Mouse (Mus musculus) liver, embryonic 14.5 days (tissue): ENCODE measurements at regions not wholly inside any gene's neighbourhood (a gene's known extent, or its start where the extent isn't known, plus 50 kb on each side); places are given as distances from the start of the nearest gene placed in this dataset.

Experiments used
- ATAC-seq: fragments of 200-750 bp; cut with Nextera tagmentation; 2 replicates; pipeline ENCODE4 v1.8.0; 2017; ENCODE audit warnings: moderate number of reproducible peaks, mild to moderate bottlenecking, moderate library complexity; ENCODE audit not compliant: insufficient read depth
- DNase-seq, 3 experiments: peaks; one replicate each; pipeline ENCODE4 v3.0.0-alpha.2; 2012 to 2013; ENCODE audit warnings: low read depth in 3 of 3, low spot score in 3 of 3
- H3K27ac ChIP-seq: fragments of 300-500 bp; sonication (generic); 2 replicates; pipeline ENCODE4 v1.5.1; 2014; ENCODE audit warnings: moderate library complexity, mild to moderate bottlenecking, control low read depth, inconsistent platforms
- H3K27me3 ChIP-seq: fragments of 300-500 bp; sonication (generic); 2 replicates; pipeline ENCODE4 v1.6.1; 2014; ENCODE audit warnings: mild to moderate bottlenecking, low read length, moderate library complexity; ENCODE audit not compliant: control insufficient read depth, insufficient read depth
- H3K36me3 ChIP-seq: fragments of 300-500 bp; sonication (generic); replicated peaks from 2 replicates; pipeline ENCODE4 v1.6.1; 2014; ENCODE audit warnings: low read depth; ENCODE audit not compliant: control insufficient read depth, insufficient read depth
- H3K4me1 ChIP-seq, 2 experiments: fragments of 200-500 bp in 1 of 2; fragments of 300-500 bp in 1 of 2; sonication (generic) in 1 of 2; replicated peaks; 2 replicates each; pipeline ENCODE4 v1.6.1; 2012 to 2014; ENCODE audit warnings: antibody characterized with exemption in 1 of 2, inconsistent platforms in 1 of 2, low read length in 1 of 2; ENCODE audit not compliant: control insufficient read depth in 2 of 2, insufficient read depth in 2 of 2
- H3K4me2 ChIP-seq: fragments of 300-500 bp; sonication (generic); 2 replicates; pipeline ENCODE4 v1.6.1; 2014; ENCODE audit warnings: low read depth, mild to moderate bottlenecking, control low read depth, moderate library complexity
- H3K4me3 ChIP-seq, 2 experiments: fragments of 200-500 bp in 1 of 2; fragments of 300-500 bp in 1 of 2; sonication (generic) in 1 of 2; 2 replicates each; pipeline ENCODE4 v1.5.1; 2012 to 2014; ENCODE audit warnings: low read depth in 2 of 2, low read length in 2 of 2, mild to moderate bottlenecking in 2 of 2, control low read depth in 1 of 2, inconsistent platforms in 1 of 2, moderate library complexity in 1 of 2; ENCODE audit not compliant: insufficient read depth in 1 of 2
- H3K9ac ChIP-seq: fragments of 300-500 bp; sonication (generic); replicated peaks from 2 replicates; pipeline ENCODE4 v1.6.1; 2014; ENCODE audit warnings: mild to moderate bottlenecking, control low read depth, moderate library complexity
- H3K9me3 ChIP-seq: fragments of 300-500 bp; sonication (generic); 2 replicates; pipeline ENCODE4 v1.6.1; 2016; ENCODE audit warnings: low read length, mixed read lengths; ENCODE audit not compliant: control insufficient read depth
- CTCF ChIP-seq: IDR thresholded peaks from 2 replicates; pipeline ENCODE4 v1.5.1; 2016; ENCODE audit warnings: antibody characterized with exemption, low read depth, control low read depth
- EP300 ChIP-seq: IDR thresholded peaks from 2 replicates; pipeline ENCODE4 v1.6.1; 2016; ENCODE audit warnings: antibody characterized with exemption, low read depth
- WGBS: fragments of 180-500 bp; shearing (Covaris S2); extraction: QIAGEN DNeasy Blood & Tissue Kit; methylation state at CpG from one replicate; pipeline ENCODE4 v1.1.7; 2014; ENCODE audit not compliant: insufficient replicate concordance; 5-methylcytosine and 5-hydroxymethylcytosine counted together

DNA sequence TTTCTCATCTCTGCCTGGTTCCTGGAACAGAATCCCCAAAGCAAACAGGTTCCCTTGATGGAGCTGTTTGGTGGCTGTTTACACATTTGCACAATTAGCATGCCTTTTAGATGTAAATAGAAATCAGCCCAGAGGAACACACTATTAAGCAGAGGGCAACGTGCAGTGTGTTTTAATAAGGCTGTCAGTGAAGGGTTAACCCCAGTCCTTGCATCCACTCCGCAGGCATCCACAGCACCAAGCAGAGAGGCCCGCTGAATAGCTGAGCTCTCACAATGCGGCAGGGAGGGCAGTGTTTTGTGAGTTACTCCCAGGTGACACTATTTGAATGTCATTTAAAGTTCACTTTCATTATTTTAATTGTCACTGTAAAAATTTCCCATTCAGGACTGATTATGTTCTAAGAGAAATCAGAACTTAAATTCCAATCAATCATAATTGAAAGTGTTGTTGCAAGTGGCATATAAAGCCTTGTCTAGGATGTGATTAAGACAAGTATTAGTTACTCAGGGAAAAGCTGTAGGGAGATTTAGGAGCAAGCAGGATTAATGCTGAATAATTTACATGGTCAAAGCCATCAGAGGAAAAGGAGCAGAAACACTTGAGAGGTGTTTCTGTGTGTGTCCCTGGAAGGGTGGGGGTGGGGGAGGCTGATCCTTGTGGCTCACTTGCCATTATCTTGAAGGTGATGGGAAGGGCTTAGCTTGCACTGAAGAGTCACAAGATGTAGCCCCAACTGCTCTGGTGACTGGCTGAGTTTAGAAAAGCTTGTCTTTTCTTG is 528.1 kb downstream of the Gm9195 start:
- H3K27ac ChIP-seq, result no peak overlapping the region
- no peaks in the 10 kb centered on the region for H3K9me3 ChIP-seq
- no peak for ATAC-seq
- no peaks in the 10 kb centered on the region for H3K27me3 ChIP-seq
- H3K4me3 ChIP-seq, result no peak overlapping the region
- TF ChIP-seq CTCF, result no peak
- no peak for DNase-seq
- WGBS, result 23% methylated on average over 4 of the region's 4 CpGs
- no peaks in the 10 kb centered on the region for H3K4me1 ChIP-seq
- no peak overlapping the region for H3K9ac ChIP-seq
- H3K4me2 ChIP-seq, result no peak overlapping the region
- no peaks in the 10 kb centered on the region for H3K36me3 ChIP-seq

DNA sequence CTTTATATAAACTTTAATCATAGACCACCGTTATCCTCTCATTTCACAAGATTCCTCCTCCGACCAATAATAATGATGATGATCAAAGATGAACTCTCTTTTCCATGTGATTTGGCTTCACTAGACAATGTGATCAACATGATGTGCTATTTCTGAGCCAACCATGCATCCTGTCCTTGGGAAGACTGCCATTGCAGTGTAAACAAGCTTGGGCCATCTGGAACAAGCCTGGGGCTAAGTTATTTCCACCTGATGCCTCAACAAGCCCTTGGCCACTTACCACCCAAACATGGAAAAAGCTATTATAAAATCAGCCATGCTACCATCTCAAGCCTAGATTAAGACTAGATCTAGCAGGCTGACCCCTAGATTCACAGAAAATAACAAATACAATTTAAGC is 542.9 kb downstream of the Gm9195 start:
- Histone ChIP-seq H3K9me3 (no peaks in the 10 kb centered on the region), H3K27ac (no peak overlapping the region), H3K36me3 (no peaks in the 10 kb centered on the region), H3K4me3 (no peak overlapping the region), H3K4me1 (no peaks in the 10 kb centered on the region), H3K9ac (no peak overlapping the region), H3K27me3 (no peaks in the 10 kb centered on the region), H3K4me2 (no peak overlapping the region)
- no peak for DNase-seq
- WGBS, result 67% methylated on average over 2 of the region's 2 CpGs
- ATAC-seq, result no peak
- TF ChIP-seq CTCF (no peak), EP300 (no peak)

- Histone ChIP-seq H3K4me2 (no peak overlapping the region), H3K9ac (no peak overlapping the region), H3K4me1 (no peaks in the 10 kb centered on the region), H3K27me3 (no peaks in the 10 kb centered on the region), H3K36me3 (no peaks in the 10 kb centered on the region), H3K9me3 (no peaks in the 10 kb centered on the region), H3K27ac (no peak overlapping the region), H3K4me3 (no peak overlapping the region)
- ATAC-seq (no peak), DNase-seq (no peak)
- 49% methylated on average over 2 of the region's 2 CpGs for WGBS
- no peak for TF ChIP-seq EP300
- no peak for TF ChIP-seq CTCF
These were observed 554.5 kb downstream of the Gm9195 start for GRCm38 (mm10) chr14:71937157-71937485.

DNA sequence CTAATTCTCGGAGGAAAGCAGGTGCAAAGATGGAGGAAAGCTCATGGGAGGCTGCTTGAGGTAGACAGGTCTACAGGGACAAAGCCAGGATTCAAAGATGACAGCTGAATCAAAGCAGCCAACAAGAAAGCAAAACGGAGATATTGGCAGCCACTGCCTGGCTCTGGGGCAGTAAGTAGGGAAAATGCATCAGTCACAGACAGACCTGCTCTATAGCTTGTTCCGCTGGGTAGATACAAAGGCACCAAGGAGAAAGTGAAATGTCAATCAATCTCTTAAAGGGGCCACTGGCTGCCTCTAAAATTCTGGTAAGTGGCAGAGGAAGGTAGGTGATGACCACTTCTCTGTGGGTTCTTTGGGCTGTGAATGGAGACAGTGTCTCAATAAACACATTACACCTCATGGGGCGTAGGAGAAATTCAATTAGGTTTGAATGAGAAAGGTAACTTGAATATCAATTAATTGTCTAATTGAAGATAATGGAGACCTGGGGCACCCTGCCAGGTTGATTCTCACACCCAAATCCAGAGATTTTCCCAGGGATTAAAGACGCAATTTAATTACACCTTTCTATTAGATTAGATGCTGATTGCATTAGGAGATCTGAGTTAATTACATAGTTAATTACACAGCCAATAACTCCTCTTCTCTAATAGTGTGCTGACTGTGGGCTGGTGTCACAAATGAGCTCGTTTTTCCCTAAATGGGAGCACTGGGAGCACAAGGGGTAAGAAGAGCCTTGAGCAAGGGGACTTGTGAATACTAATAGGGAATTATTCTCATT is 555.1 kb downstream of the Gm9195 start:
- ATAC-seq (no peak), DNase-seq (no peak)
- Histone ChIP-seq H3K36me3 (no peaks in the 10 kb centered on the region), H3K4me1 (no peaks in the 10 kb centered on the region), H3K4me3 (no peak overlapping the region), H3K9ac (no peak overlapping the region), H3K27ac (no peak overlapping the region), H3K27me3 (no peaks in the 10 kb centered on the region), H3K9me3 (no peaks in the 10 kb centered on the region), H3K4me2 (no peak overlapping the region)
- TF ChIP-seq CTCF, result no peak
- TF ChIP-seq EP300, result no peak
- WGBS, result 47% methylated on average over 6 of the region's 6 CpGs

DNA sequence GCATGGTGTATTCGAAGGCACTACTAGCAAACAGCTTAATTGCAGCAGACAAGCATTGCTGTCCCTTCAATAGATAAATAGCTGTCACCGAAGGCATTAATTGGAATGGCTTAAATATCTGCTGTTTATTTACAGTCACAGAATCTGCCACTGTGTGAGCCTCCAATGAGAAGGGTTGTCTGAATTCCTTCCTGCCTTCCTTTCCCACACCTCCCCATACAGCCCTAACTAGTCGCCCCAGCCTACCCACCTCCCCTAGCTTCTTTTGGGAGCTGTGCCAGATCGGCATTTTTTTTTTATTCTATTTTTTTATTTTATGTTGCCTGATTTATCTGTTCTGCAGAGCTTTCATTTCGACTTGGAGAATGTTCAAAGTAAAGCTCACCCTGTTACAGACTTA is 575.7 kb downstream of the Gm9195 start:
- TF ChIP-seq CTCF, result no peak
- TF ChIP-seq EP300, result no peak

More for the DNA sequence above, 575.7 kb downstream of the Gm9195 start:
- Histone ChIP-seq H3K4me1 (no peaks in the 10 kb centered on the region), H3K4me2 (no peak overlapping the region), H3K27ac (no peak overlapping the region), H3K9ac (no peak overlapping the region), H3K4me3 (no peak overlapping the region), H3K27me3 (no peaks in the 10 kb centered on the region), H3K36me3 (no peaks in the 10 kb centered on the region), H3K9me3 (no peaks in the 10 kb centered on the region)
- ATAC-seq (no peak), DNase-seq (no peak)
- 51% methylated on average over 5 of the region's 5 CpGs for WGBS
